ENCODE assay signal across 9 mouse cellular contexts in genomic region chr1:136458691-136459245, GRCm38 (mm10). TPM values are rescaled to one million over a fixed set of nuclear protein-coding genes. Genes with fewer than 3 reads are reported as not detected.
DNase-seq lines count a peak whose midpoint lies in the region; ATAC-seq lines count a peak whose summit lies in the region.
"Had no signal": no experiment of that assay in that cellular context is flagged by ENCODE, and none has a peak within 500 bp of the region (broad histone marks: within the 10 kb centered on the region; RNA-seq: fewer than 3 reads in every experiment).

No protein-coding gene starts in this region.

- peak; percentile 31 for DNase-seq in adrenal gland, adult 2 months
- no peak for DNase-seq in adrenal gland, adult 8-10 months
- peak; percentile 12 to 22 for DNase-seq in left cerebral cortex, postnatal 14 days (ENCODE audit: low spot score in 2 of 2)
- DNase-seq in left cerebral cortex, adult 11 months (ENCODE audit: low spot score) = no peak
- DNase-seq in brain, adult 2 months (ENCODE audit: low read depth, low spot score) = peak; percentile 87

- intact Hi-C loops in left cerebral cortex, postnatal 14 days (cut with DNase I) = loop anchor here (2.0 to 5.0 kb wide), 2 partner anchors 111 to 168 kb away; partner anchors contain the start of gene Camsap2

- peak; percentile 45; the same call in 1 of the 2 replicates for ATAC-seq in forebrain, embryonic 16.5 days
- ATAC-seq in midbrain, embryonic 16.5 days = peak; percentile 51; the same call in 1 of the 2 replicates
- no peak for ATAC-seq in activated CD4-positive, CD25-positive, alpha-beta regulatory T cell, adult 4 months

- 0 out of 2 replicates have a peak, but pooled peaks cover 2% of the 10 kb centered on the region for H3K27me3 ChIP-seq in forebrain, embryonic 16.5 days (replicated peaks; ENCODE audit: control insufficient read depth, insufficient read depth, low read length)
- H3K27me3 ChIP-seq in midbrain, embryonic 16.5 days (ENCODE audit: control insufficient read depth, insufficient read depth, low read depth, low read length) = no peaks in the 10 kb centered on the region
- H3K27me3 ChIP-seq: heart, embryonic 13.5 days had no signal

- H3K9me3 ChIP-seq in forebrain, embryonic 16.5 days (ENCODE audit: control insufficient read depth, low read length) = no peaks in the 10 kb centered on the region
- no peaks in the 10 kb centered on the region for H3K9me3 ChIP-seq in midbrain, embryonic 16.5 days (replicated peaks; ENCODE audit: control insufficient read depth, low read length, poor library complexity, severe bottlenecking)
- H3K9me3 ChIP-seq: heart, embryonic 13.5 days had no signal

- no peak overlapping the region for H3K4me2 ChIP-seq in forebrain, embryonic 16.5 days (ENCODE audit: low read length)
- no peak overlapping the region for H3K4me2 ChIP-seq in midbrain, embryonic 16.5 days (ENCODE audit: low read length)
- H3K4me2 ChIP-seq: heart, embryonic 13.5 days had no signal

- no peak overlapping the region for H3K27ac ChIP-seq in forebrain, embryonic 16.5 days (ENCODE audit: low read length)
- no peak overlapping the region for H3K27ac ChIP-seq in midbrain, embryonic 16.5 days (ENCODE audit: low read length)
- H3K27ac ChIP-seq: heart, embryonic 13.5 days had no signal

- H3K4me3 ChIP-seq in forebrain, embryonic 16.5 days (replicated peaks; ENCODE audit: low read length) = no peak overlapping the region
- no peak overlapping the region for H3K4me3 ChIP-seq in midbrain, embryonic 16.5 days (ENCODE audit: low read depth, low read length)
- H3K4me3 ChIP-seq: heart, embryonic 13.5 days had no signal

- no peaks in the 10 kb centered on the region; the same call in 1 of the 2 replicates for H3K4me1 ChIP-seq in forebrain, embryonic 16.5 days (replicated peaks; ENCODE audit: control insufficient read depth, insufficient read depth, low read length)
- H3K4me1 ChIP-seq in midbrain, embryonic 16.5 days (ENCODE audit: control insufficient read depth, insufficient read depth, low read length) = no peaks in the 10 kb centered on the region

- H3K9ac ChIP-seq in forebrain, embryonic 16.5 days (replicated peaks; ENCODE audit: low read depth, low read length) = no peak overlapping the region
- H3K9ac ChIP-seq in midbrain, embryonic 16.5 days (ENCODE audit: low read depth, low read length) = no peak overlapping the region
- H3K9ac ChIP-seq: heart, embryonic 13.5 days had no signal

- H3K36me3 ChIP-seq in forebrain, embryonic 16.5 days (ENCODE audit: control insufficient read depth, insufficient read depth) = no peaks in the 10 kb centered on the region
- H3K36me3 ChIP-seq in midbrain, embryonic 16.5 days (ENCODE audit: control insufficient read depth, insufficient read depth, low read length) = no peaks in the 10 kb centered on the region
- H3K36me3 ChIP-seq: heart, embryonic 13.5 days had no signal

- 20% methylated on average over 9 of the region's 9 CpGs for WGBS in forebrain, embryonic 16.5 days
- WGBS in midbrain, embryonic 16.5 days = 25% methylated on average over 9 of the region's 9 CpGs

RNA-seq across cellular contexts. Expression of gene Kif14, which starts 7.4 kb away (rescaled TPM):
- total RNA-seq in adrenal gland, adult 2 months (2021) = under 1 TPM; 0.28 to 0.52 TPM
- 0.03 and 0.06 TPM in 2 replicates for polyA plus RNA-seq in adrenal gland, adult 2 months (2012; rRNA removed)
- under 1 TPM; 0.37 to 0.66 (median 0.52) TPM for total RNA-seq in adrenal gland, adult 8-10 months (2022)
- total RNA-seq in left cerebral cortex, postnatal 14 days (2021) = under 1 TPM; 0.46 to 0.59 TPM
- 1.7 and 2.4 TPM in 2 replicates for polyA plus RNA-seq in forebrain, embryonic 16.5 days (2015; fragmentation: Nextera tagmentation; extraction: Ambion mirVana)
- 0.54 and 0.62 TPM in 2 replicates for polyA plus RNA-seq in midbrain, embryonic 16.5 days (2015; fragmentation: Nextera tagmentation; extraction: Ambion mirVana)
- polyA plus RNA-seq in activated CD4-positive, CD25-positive, alpha-beta regulatory T cell, adult 4 months (2017; shearing (Covaris generic)) = 1 to 10 TPM; 1.6 to 3.8 TPM

RNA-seq across cellular contexts. Expression of gene Ddx59, which starts 43.7 kb away (rescaled TPM):
- total RNA-seq in adrenal gland, adult 2 months (2021) = 10 to 100 TPM; 13.6 to 14.0 TPM
- polyA plus RNA-seq in adrenal gland, adult 2 months (2012; rRNA removed) = 0.90 and 1.3 TPM in 2 replicates
- total RNA-seq in adrenal gland, adult 8-10 months (2022) = 10 to 100 TPM; 12.1 to 13.5 (median 12.9) TPM
- 1 to 10 TPM; 8.4 to 8.7 TPM for total RNA-seq in left cerebral cortex, postnatal 14 days (2021)
- 17.2 and 19.0 TPM in 2 replicates for polyA plus RNA-seq in forebrain, embryonic 16.5 days (2015; fragmentation: Nextera tagmentation; extraction: Ambion mirVana)
- 14.5 and 16.0 TPM in 2 replicates for polyA plus RNA-seq in midbrain, embryonic 16.5 days (2015; fragmentation: Nextera tagmentation; extraction: Ambion mirVana)
- 1 to 10 TPM; 5.6 to 6.4 TPM for polyA plus RNA-seq in activated CD4-positive, CD25-positive, alpha-beta regulatory T cell, adult 4 months (2017; shearing (Covaris generic))

Comparison
In these comparisons a context has a peak if more than half of its experiments do, and no peak if none do; other contexts are left out.
1. DNase-seq: peak in adrenal gland, adult 2 months (single experiment), left cerebral cortex, postnatal 14 days (2 of 2) and brain, adult 2 months (single experiment); none in adrenal gland, adult 8-10 months (single experiment) and left cerebral cortex, adult 11 months (single experiment).